Mouse (Mus musculus): ENCODE measurements around the gene Efhd1. TPM values are rescaled to one million over a fixed set of nuclear protein-coding genes. Genes with fewer than 3 reads are reported as not detected.

Gene Efhd1
- 0.31 TPM for total RNA-seq (2023)

GRCm38 (mm10) chr1:87264134-87265006 lies at the start of gene Efhd1:
Gene Efhd1, plus strand, starts transcription at chr1:87264363.

GRCm38 (mm10) chr1:87326742-87327163 lies 62.6 kb downstream of the Efhd1 start, which contains the start of gene Gigyf2:
Gene Gigyf2, plus strand, starts transcription at chr1:87326998.

Other genes with a start within 250 kb of the Efhd1 start
- gene Alppl2, start 174.4 kb upstream of the Efhd1 start, total RNA-seq (2023), result not detected
- gene Alpi, start 162.8 kb upstream of the Efhd1 start, total RNA-seq (2023), result not detected
- not detected for gene Akp3, start 139.4 kb upstream of the Efhd1 start, total RNA-seq (2023)
- gene Ecel1, start 107.8 kb upstream of the Efhd1 start, total RNA-seq (2023), result not detected
- not detected for gene Prss56, start 81.0 kb upstream of the Efhd1 start, total RNA-seq (2023)
- gene Chrnd, start 73.8 kb upstream of the Efhd1 start, total RNA-seq (2023), result not detected
- gene Chrng, start 59.7 kb upstream of the Efhd1 start, total RNA-seq (2023), result not detected
- gene Eif4e2, start 50.4 kb upstream of the Efhd1 start, total RNA-seq (2023), result 134 TPM
- 120 TPM for gene Gigyf2, start 62.6 kb downstream of the Efhd1 start, total RNA-seq (2023)
- gene Kcnj13, start 130.4 kb downstream of the Efhd1 start, total RNA-seq (2023), result not detected
- gene Snorc, start 205.9 kb downstream of the Efhd1 start, total RNA-seq (2023), result not detected
- gene Neu2, start 245.5 kb downstream of the Efhd1 start, total RNA-seq (2023), result not detected